Mouse (Mus musculus) CH12.LX (cell line): ENCODE measurements around the gene Nsun2.

ENCODE experiments used
- CTCF ChIP-seq, 2 experiments: IDR thresholded peaks in 1 of 2; conservative IDR thresholded peaks in 1 of 2; 2 replicates each; pipeline ENCODE4 v1.5.1; 2011 to 2012; ENCODE audit warnings: low read depth in 2 of 2, low read length in 2 of 2, improper control_type of control experiment in 1 of 2, inconsistent platforms in 1 of 2, mild to moderate bottlenecking in 1 of 2, moderate library complexity in 1 of 2
- RCOR1 ChIP-seq: conservative IDR thresholded peaks from 2 replicates; pipeline ENCODE4 v1.6.1; 2012; ENCODE audit warnings: low read depth, mild to moderate bottlenecking, inconsistent platforms, low read length, improper control_type of control experiment

GRCm38 (mm10) chr13:69492876-69493463 lies 40.6 kb upstream of the Nsun2 start:
- peak; percentile 79 to 93 for TF ChIP-seq CTCF (conservative IDR thresholded peaks at IDR 0.05 in 1 of 2, IDR thresholded peaks at IDR 0.05 in 1 of 2; ENCODE audit: low read depth in 2 of 2, low read length in 2 of 2)
- no peak for TF ChIP-seq RCOR1
